Mouse (Mus musculus) gonadal fat pad, adult 2 months (tissue): ENCODE data around the gene Hs3st3b1. TPM values are rescaled to one million over a fixed set of nuclear protein-coding genes. Genes with fewer than 3 reads are reported as not detected.

ENCODE experiments used
- DNase-seq: peaks from one replicate; pipeline ENCODE4 v3.0.0-alpha.2; 2012; ENCODE audit warnings: low read depth
- polyA plus RNA-seq: library from polyadenylated mRNA; depleted of rRNA; stranded (reverse); fragments of >200 nt; gene quantifications from 2 replicates; pipeline ENCODE4 v1.2.3, GENCODE M21; 2012

Gene Hs3st3b1
- polyA plus RNA-seq, 1 experiment: 39.4 TPM

- DNase-seq: no peak
Observed at GRCm38 (mm10) chr11:63924286-63924930, 2.3 kb upstream of the Hs3st3b1 start.

DNA sequence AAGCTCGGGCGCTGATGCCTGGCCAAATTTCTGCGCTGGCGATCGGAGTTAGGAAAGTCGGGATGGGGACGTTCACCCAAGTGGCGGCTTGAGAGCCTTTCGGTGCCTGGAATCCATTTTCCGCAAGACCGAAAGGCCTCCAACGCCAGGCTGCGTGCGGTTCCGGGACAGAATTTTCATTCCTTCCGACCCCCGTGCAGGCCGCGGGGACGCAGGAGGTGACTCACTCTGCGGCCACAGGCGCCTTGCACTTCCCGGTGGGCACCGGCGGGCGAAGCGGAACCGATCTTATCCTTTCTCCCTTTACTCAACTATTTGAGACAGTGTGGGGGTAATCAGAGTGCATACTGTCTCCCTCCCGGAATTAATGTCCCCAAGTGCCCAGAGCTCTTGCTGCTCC lies 1.3 kb upstream of the Hs3st3b1 start:
- no peak for DNase-seq

DNA sequence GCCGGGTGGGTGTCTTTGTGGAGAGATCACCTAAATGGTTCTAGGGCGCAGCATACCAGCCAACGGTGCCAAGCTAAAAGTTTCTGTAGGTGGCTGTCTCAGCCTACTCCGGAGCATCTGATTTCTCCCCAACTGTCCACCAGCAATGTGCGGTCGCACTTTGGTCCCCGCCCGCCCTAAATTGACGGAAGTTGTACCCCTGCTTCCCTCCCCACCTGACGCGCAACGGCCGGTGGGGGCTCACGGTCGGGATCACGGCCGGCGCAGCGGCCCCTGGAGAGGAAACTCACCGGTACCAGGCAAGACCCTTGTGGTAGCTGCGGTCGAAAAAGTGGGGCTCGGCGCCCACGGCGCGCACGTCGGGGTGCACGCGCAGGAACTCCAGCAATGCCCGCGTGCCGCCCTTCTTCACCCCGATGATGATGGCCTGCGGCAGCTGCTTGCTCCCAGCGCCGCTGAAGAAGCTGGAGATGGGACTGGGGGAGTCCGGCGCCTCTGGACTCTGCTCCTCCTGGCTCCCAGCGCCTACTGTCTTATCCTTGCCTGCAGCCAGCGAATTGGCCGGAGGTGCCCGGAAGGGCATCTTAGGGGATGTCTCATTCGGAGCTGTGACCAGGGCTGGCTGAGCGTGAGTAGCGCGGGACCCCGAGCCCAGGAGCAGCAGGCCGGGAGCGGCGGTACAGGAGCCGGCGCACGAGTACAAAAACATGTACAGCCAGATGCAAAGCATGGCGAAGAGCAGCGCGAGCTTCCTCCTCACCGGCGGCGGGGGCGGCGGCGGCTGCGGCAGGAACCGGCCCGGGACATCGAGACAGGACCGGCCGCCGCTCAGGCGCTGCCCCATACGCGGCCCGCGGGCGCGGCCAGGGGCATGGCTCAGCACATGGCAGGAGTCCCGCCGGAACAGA lies 792 bp downstream of the Hs3st3b1 start:
- no peak for DNase-seq

DNA sequence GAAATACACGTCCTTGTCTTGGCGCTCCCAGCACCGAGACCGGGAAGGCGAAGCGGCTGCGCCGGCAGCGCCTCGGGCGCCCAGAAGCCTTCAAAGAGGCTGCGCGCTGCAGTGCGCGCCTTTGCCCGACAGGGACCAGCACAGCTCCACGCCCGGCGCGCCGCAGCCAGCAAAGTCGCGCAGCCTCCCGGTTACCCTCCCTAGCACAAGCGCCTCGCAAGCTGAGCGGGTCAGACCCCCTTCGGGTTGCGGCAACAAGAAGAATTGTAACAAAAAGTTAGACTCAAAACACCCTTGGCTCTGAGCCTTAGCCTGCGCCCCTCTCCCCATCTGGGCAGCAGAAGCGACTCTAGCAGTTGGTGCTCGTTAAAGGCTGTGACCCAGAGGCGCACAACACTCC lies 1.6 kb downstream of the Hs3st3b1 start:
- DNase-seq: no peak

DNA sequence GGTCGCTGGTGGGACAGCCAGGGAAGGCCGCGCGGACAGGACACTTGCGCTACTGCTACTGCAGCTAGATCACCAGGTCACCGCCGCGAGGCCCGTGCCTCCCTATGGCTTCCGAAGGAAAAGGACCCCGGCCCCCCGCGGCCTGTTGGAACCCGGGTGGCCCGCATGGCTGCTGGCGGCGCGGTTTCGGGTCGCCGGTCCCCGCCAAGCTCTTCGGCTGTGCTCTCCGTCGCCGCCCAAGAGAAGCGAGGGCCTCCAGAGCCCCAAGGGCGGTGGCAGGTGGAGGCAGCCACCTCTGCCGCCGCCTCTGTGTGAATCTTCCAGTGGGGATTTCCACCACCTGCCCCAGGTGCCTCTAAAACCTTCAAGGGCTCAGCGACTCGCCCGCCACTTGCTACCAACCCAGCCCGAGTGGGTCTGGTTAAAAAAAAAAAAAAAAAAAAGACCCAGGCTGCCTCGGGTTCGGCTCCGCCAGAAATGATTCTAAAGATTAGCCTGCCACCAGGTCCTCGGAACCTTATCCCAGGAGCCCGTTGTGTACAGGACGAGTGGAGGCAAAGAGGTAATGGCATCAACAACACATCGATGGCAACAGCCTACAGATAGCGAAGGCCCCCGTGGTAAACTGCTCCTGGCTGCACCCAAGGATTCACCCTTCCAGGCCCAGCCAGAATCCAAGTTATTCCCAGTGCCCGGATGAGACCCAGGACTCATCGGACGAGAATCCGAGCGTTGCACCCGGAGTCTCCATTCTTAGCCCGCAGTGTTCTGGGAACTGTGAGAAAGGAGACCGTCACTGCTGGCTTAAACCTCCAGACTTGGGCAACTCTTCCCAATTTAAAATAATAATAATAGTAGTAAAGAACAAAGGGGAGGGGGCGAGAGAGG lies 2.6 kb downstream of the Hs3st3b1 start:
- DNase-seq: no peak

- no peak for DNase-seq
Observed at GRCm38 (mm10) chr11:63918321-63919105, 3.6 kb downstream of the Hs3st3b1 start.

DNA sequence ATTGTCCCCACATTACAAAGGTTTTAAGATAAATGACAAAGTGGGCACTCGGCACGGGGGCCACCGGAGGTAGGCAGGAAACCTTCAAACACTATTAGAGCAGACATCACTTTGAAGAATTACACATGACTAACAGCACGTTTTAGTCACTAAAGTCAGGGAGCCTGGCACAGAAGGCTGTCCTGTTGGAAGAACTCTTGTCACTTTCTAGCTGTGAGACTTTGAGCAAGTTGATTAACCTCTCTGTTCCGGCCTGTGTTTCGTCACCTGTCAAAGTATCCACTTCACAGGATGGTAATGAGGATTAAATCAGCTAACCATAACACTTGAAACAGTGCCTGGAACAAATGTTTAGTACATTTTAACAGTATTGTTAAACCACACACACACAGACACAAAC lies 4.5 kb downstream of the Hs3st3b1 start:
- no peak for DNase-seq

GRCm38 (mm10) chr11:63914388-63914787 lies 7.7 kb downstream of the Hs3st3b1 start:
- DNase-seq: no peak

DNA sequence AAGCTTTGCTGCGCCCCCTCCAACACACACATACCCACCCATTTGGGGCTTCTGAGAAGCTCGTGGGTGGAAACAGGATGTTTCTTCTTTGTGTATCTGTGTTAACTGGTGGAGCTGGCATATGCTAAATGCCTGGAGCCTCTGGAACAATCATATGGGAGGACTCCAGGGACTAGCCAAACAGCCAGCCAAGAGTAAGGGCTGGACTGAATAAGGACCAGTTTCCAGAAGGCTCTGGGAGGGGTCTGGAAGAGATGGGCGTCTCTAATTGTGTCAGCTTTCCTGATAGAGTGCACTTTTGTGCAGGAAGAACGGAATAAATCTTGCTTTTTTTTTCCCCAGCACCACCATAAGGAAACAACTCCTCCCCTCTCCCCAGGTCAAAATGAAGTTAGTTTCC lies 8.2 kb downstream of the Hs3st3b1 start:
- no peak for DNase-seq

GRCm38 (mm10) chr11:63911001-63911400 lies 11.1 kb downstream of the Hs3st3b1 start:
- DNase-seq: no peak

DNA sequence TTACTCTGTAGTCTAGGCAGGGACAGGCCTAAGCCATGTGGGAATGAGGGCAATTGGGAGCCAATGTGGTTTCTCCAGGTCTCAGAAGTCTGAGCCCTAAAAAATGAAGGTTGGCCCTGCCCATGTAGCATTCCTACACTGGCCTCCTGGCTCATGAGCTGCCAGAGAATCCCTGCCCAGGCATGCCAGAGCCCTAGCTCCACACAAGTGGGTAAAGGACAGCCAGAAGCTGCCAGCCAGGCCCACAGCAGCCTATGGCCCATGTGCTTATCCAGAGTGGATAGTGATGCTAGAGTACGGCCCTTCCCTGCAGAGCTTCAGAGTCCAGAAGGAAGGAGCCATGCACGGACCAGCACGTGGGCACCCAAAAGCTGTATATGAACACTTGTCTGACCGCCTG lies 12.1 kb downstream of the Hs3st3b1 start:
- DNase-seq: no peak

- DNase-seq: no peak
Observed at GRCm38 (mm10) chr11:63908500-63908899, 13.6 kb downstream of the Hs3st3b1 start.

GRCm38 (mm10) chr11:63906552-63907353 lies 15.3 kb downstream of the Hs3st3b1 start:
- no peak for DNase-seq

GRCm38 (mm10) chr11:63904787-63905186 lies 17.3 kb downstream of the Hs3st3b1 start:
- DNase-seq: no peak

GRCm38 (mm10) chr11:63898509-63899168 lies 23.5 kb downstream of the Hs3st3b1 start:
- no peak for DNase-seq

- DNase-seq: no peak
Observed at GRCm38 (mm10) chr11:63897856-63898508, 24.1 kb downstream of the Hs3st3b1 start.

DNA sequence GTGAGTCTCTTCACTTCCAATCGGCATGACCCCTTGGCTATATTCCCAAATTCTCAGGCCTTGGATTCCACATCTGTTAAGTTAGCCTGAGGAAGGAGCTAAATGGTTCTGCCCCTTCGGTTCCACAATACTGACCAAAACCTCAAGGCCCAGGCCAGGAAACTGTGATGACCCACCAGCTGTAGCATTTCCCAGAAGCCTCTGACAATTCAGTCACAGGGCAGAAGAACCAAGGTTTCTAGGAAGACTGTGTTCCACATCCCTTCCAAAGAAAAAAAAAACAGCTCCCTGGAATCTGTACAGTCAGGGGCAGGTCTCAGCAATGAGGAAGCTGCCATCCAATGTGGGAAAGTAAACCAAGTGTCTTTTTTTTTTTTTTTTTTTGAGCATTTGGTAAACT lies 25.1 kb downstream of the Hs3st3b1 start:
- no peak for DNase-seq

- DNase-seq: peak; percentile 59
Observed at GRCm38 (mm10) chr11:63894188-63894587, 27.9 kb downstream of the Hs3st3b1 start.

- peak; percentile 76 for DNase-seq
Observed at GRCm38 (mm10) chr11:63893557-63893956, 28.5 kb downstream of the Hs3st3b1 start.
